Comparison of ENCODE assay signal across 11 mouse cellular contexts in genomic region chr19:43938355-43938754, GRCm38 (mm10). TPM values are rescaled to one million over a fixed set of nuclear protein-coding genes. Genes with fewer than 3 reads are reported as not detected.
DNase-seq lines count a peak whose midpoint lies in the region; ATAC-seq lines count a peak whose summit lies in the region.
"Had no signal": no experiment of that assay in that cellular context is flagged by ENCODE, and none has a peak within 500 bp of the region (broad histone marks: within the 10 kb centered on the region; RNA-seq: fewer than 3 reads in every experiment).

No protein-coding gene starts in this region.

- peaks cover 28% of the 10 kb centered on the region for H3K4me1 ChIP-seq in heart, embryonic 15.5 days (replicated peaks)
- peaks cover 20% of the 10 kb centered on the region for H3K4me1 ChIP-seq in neural tube, embryonic 13.5 days (replicated peaks)

- no peaks in the 10 kb centered on the region for H3K9me3 ChIP-seq in heart, embryonic 15.5 days (replicated peaks)
- no peaks in the 10 kb centered on the region for H3K9me3 ChIP-seq in neural tube, embryonic 13.5 days

- 20% methylated on average over 11 of the region's 11 CpGs for WGBS in heart, embryonic 15.5 days
- WGBS in neural tube, embryonic 13.5 days = 52% methylated on average over 11 of the region's 11 CpGs

- no peak for ATAC-seq in heart, embryonic 15.5 days (replicated peaks; ENCODE audit: insufficient number of reproducible peaks, insufficient read depth, low FRiP score, low read depth)
- no peak for ATAC-seq in neural tube, embryonic 13.5 days (ENCODE audit: low read depth)
- no peak for ATAC-seq in monocyte, adult 5-6 weeks (replicated peaks; ENCODE audit: insufficient number of reproducible peaks, low FRiP score, low TSS enrichment, poor library complexity, severe bottlenecking)

- no peak overlapping the region for H3K9ac ChIP-seq in heart, embryonic 15.5 days
- no peak overlapping the region for H3K9ac ChIP-seq in neural tube, embryonic 13.5 days

- peak overlapping the region; percentile 75 for H3K4me2 ChIP-seq in heart, embryonic 15.5 days
- H3K4me2 ChIP-seq in neural tube, embryonic 13.5 days = peak overlapping the region; percentile 73; the same call in 1 of the 2 replicates

- H3K36me3 ChIP-seq in heart, embryonic 15.5 days = no peaks in the 10 kb centered on the region
- no peaks in the 10 kb centered on the region for H3K36me3 ChIP-seq in neural tube, embryonic 13.5 days

- no peak for DNase-seq in heart, postnatal 36 days
- no peak for DNase-seq in neural tube, embryonic 10.5 days (ENCODE audit: extremely low spot score, low spot score)
- DNase-seq in liver = peak; percentile 20
- no peak for DNase-seq in left cerebral cortex, postnatal 36 days (ENCODE audit: low spot score in 2 of 2)
- DNase-seq in T-cell, adult 2 months (ENCODE audit: low spot score) = no peak
- DNase-seq: kidney, adult 18-20 months; midbrain, embryonic 14.5 days; thymus, adult 2 months had no signal

- H3K27me3 ChIP-seq in heart, embryonic 15.5 days = no peaks in the 10 kb centered on the region
- no peaks in the 10 kb centered on the region for H3K27me3 ChIP-seq in neural tube, embryonic 13.5 days

- H3K27ac ChIP-seq in heart, embryonic 15.5 days = 0 out of 2 replicates have a peak overlapping the region, but pooled peaks have one; percentile 0
- H3K27ac ChIP-seq in neural tube, embryonic 13.5 days (replicated peaks) = no peak overlapping the region

- intact Hi-C loops in heart, postnatal 36 days (cut with DNase I) = loop anchor here (2.0 kb wide), 1 partner anchor 18 kb away; no protein-coding TSS in a partner anchor
- intact Hi-C loops in left cerebral cortex, postnatal 36 days (cut with DNase I) = loop anchor here (5.0 kb wide), 1 partner anchor 181 kb away; no protein-coding TSS in a partner anchor

- H3K4me3 ChIP-seq in heart, embryonic 15.5 days = peak overlapping the region; percentile 80; the same call in 1 of the 2 replicates
- no peak overlapping the region for H3K4me3 ChIP-seq in neural tube, embryonic 13.5 days

RNA-seq across cellular contexts. Expression of gene Dnmbp, which starts 1.6 kb away (rescaled TPM):
- polyA plus RNA-seq in heart, embryonic 15.5 days (2015; fragmentation: Nextera tagmentation; extraction: Ambion mirVana) = 8.5 and 11.1 TPM in 2 replicates
- total RNA-seq in heart, postnatal 36 days (2021) = 1 to 10 TPM; 9.0 to 9.7 TPM
- polyA plus RNA-seq in neural tube, embryonic 13.5 days (2015; fragmentation: Nextera tagmentation; extraction: Ambion mirVana) = 9.3 and 10.3 TPM in 2 replicates
- 8.7 to 12.2 TPM (median 9.3 TPM) in 3 replicates for total RNA-seq in monocyte, adult 5-6 weeks (2017)
- total RNA-seq in left cerebral cortex, postnatal 36 days (2021) = 10 to 100 TPM; 11.8 to 12.5 TPM

RNA-seq across cellular contexts. Expression of gene Cpn1, which starts 48.0 kb away (rescaled TPM):
- polyA plus RNA-seq in heart, embryonic 15.5 days (2015; fragmentation: Nextera tagmentation; extraction: Ambion mirVana) = 0.63 and 0.87 TPM in 2 replicates
- total RNA-seq in heart, postnatal 36 days (2021) = under 1 TPM in 1 of 2 experiments, not detected in 1; 0.19 TPM
- 0.21 and 0.43 TPM in 2 replicates for polyA plus RNA-seq in neural tube, embryonic 13.5 days (2015; fragmentation: Nextera tagmentation; extraction: Ambion mirVana)
- 1.2 TPM in 1 of 3 replicates, not detected in the others for total RNA-seq in monocyte, adult 5-6 weeks (2017)
- total RNA-seq in left cerebral cortex, postnatal 36 days (2021) = under 1 TPM; 0.17 to 0.48 TPM
